Mouse (Mus musculus) subcutaneous adipose tissue, adult 2 months (tissue): ENCODE data around the gene Cfap73. TPM values are rescaled to one million over a fixed set of nuclear protein-coding genes. Genes with fewer than 3 reads are reported as not detected.

Source experiments
- polyA plus RNA-seq: library from polyadenylated mRNA; depleted of rRNA; stranded (reverse); fragments of >200 nt; gene quantifications from 2 replicates; pipeline ENCODE4 v1.2.3, GENCODE M21; 2012; ENCODE audit warnings: low replicate concordance; rRNA removed

The Cfap73 gene
- polyA plus RNA-seq = not detected in 2 replicates

DNA sequence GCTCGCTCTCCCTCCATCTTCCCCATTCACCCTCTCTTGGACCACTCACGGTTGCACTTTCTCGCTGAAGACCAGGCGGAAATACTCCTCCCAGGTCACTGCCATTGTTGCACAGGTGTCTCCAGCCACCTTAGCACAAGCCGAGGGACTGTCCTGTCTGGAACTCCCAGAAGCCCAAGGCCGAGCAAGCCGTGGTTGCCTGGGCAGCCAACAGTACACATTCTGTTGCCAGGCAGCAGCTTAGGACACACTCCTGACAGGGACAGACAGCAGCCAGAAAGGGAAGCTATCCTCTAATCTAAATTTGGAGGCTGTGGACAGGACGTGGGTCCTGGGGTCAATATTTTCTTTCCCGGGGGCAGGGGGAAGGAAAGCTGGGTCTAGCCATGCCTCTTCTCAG is at the start of gene Cfap73:
TSS of gene Cfap73 (minus strand) at position 105 of the 400 bp plus-strand sequence.

DNA sequence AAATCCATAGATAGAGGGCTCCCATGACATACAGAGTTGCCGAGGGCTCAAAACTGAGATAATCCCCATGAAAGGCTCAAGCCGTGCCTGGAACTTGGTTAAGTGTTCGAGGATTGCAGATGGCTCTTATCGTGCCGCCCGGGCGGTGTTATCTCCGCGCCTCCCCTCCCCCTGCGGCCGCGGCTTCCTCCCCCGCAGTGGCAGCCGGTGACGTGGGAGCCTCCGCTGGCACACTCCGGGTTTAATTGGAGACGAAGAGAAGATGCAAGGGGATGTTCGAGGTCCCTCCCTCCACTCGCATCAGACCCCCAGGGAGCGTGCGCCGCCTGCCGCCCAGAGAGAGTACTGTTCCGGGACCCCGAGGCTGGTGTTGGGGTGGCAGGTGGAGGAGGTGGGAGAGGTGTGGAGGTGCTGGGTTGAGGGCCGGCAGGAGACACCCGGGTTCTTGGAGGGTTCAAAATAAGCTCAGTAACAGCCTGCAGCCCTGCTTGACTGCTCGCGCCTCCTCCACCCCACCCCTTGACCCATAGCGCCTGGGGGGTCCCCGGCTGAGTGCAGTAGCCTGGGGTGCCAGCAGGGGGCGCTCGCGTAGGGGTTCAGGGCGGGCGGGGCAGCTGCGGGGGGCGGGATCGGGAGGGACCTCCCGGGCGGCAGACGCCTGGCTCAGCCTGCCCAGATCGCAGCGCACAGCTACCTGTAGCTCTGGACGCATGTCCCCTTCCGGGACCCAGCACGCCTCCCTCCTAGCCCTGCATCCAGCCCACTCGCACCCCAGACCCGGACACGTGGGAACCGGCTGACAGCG is 14.7 kb upstream of the Cfap73 start, which contains the start of gene Rasal1:
TSS of gene Rasal1 (plus strand) at position 244 of the 805 bp plus-strand sequence.

GRCm38 (mm10) chr5:120612442-120612821 is 21.6 kb downstream of the Cfap73 start, which contains the start of the genes Rita1 and Ddx54:
Rita1 (minus strand) TSS chr5:120612589.
Ddx54 (plus strand) TSS chr5:120612739.

DNA sequence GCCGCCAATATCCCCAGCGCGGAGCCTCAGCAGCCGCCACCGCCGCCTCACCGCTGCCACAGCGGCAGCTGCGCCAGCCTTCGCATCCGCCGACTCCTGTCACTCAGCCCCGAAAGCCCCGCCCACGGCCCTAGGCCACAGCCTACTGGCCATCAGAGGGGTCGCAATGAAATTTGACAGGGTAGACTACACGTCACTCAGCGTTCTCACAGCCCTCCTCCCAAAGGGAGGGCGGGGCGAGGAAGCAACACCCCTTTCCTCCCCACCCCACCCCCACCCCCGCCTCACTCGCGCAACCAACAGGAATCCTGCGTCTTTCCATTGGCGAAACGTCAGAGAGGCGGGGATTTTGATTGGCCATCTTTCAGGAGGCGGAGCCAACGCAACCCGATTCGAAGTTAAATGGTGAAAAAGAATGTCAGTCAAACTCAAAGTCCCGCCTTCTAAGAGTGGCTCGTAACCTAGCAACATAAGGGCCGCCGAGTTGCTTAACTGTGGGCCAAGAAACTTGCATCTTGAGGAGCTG is 45.4 kb downstream of the Cfap73 start, which contains the start of the genes Tpcn1 and Iqcd:
TSS of gene Tpcn1 (minus strand) at position 105 of the 526 bp plus-strand sequence.
TSS of gene Iqcd (plus strand) at position 448 of the 526 bp plus-strand sequence.

Other genes starting within 250 kb of the Cfap73 start
- gene Lhx5, start 202.5 kb downstream of the Cfap73 start, polyA plus RNA-seq = not detected in 2 replicates
- 12.0 and 23.3 TPM in 2 replicates for gene Sdsl, start 161.4 kb downstream of the Cfap73 start, polyA plus RNA-seq
- 0.10 TPM in 1 of 2 replicates, not detected in the other for gene Sds, start 157.7 kb downstream of the Cfap73 start, polyA plus RNA-seq
- gene Plbd2, start 130.6 kb downstream of the Cfap73 start, polyA plus RNA-seq = 60.6 and 76.9 TPM in 2 replicates
- 37.8 and 62.3 TPM in 2 replicates for gene Slc8b1, start 123.1 kb downstream of the Cfap73 start, polyA plus RNA-seq
- gene Tpcn1, start 45.6 kb downstream of the Cfap73 start, polyA plus RNA-seq = 64.4 and 96.3 TPM in 2 replicates
- gene Iqcd, start 45.2 kb downstream of the Cfap73 start, polyA plus RNA-seq = 0.36 and 0.73 TPM in 2 replicates
- gene Rita1, start 21.6 kb downstream of the Cfap73 start, polyA plus RNA-seq = 15.9 and 20.1 TPM in 2 replicates
- gene Ddx54, start 21.5 kb downstream of the Cfap73 start, polyA plus RNA-seq = 31.6 and 48.5 TPM in 2 replicates
- 0.24 and 1.5 TPM in 2 replicates for gene Rasal1, start 14.6 kb upstream of the Cfap73 start, polyA plus RNA-seq
- 1.6 and 29.4 TPM in 2 replicates for gene Dtx1, start 77.7 kb upstream of the Cfap73 start, polyA plus RNA-seq
- 22.9 and 34.5 TPM in 2 replicates for gene Oas2, start 115.6 kb upstream of the Cfap73 start, polyA plus RNA-seq
- gene Oas3, start 143.4 kb upstream of the Cfap73 start, polyA plus RNA-seq = 1.0 and 7.0 TPM in 2 replicates
- 0.06 TPM in 1 of 2 replicates, not detected in the other for gene Oas1e, start 161.3 kb upstream of the Cfap73 start, polyA plus RNA-seq
- 2.9 and 3.2 TPM in 2 replicates for gene Oas1c, start 178.3 kb upstream of the Cfap73 start, polyA plus RNA-seq
- 0.23 TPM in 1 of 2 replicates, not detected in the other for gene Oas1f, start 213.1 kb upstream of the Cfap73 start, polyA plus RNA-seq
- gene Oas1h, start 227.2 kb upstream of the Cfap73 start, polyA plus RNA-seq = not detected in 2 replicates